Mouse (Mus musculus): ENCODE data around the gene Rasgef1b.

GRCm38 (mm10) chr5:99239677-99240076 is 489.2 kb downstream of the Rasgef1b start:
- TF ChIP-seq POLR2A (IDR thresholded peaks at IDR 0.05; ENCODE audit: low read depth, low read length): no peak
- no peak for TF ChIP-seq CTCF (conservative IDR thresholded peaks at IDR 0.05 in 1 of 2, IDR thresholded peaks at IDR 0.05 in 1 of 2; ENCODE audit: low read depth in 2 of 2, low read length in 2 of 2)
- no peak for TF ChIP-seq HCFC1 (IDR thresholded peaks at IDR 0.05; ENCODE audit: low read depth, low read length)
- no peak for TF ChIP-seq NRF1 (IDR thresholded peaks at IDR 0.05; ENCODE audit: low read depth, low read length)
